Mouse (Mus musculus) kidney, postnatal 0 days (tissue): ENCODE data around the gene Podn. TPM values are rescaled to one million over a fixed set of nuclear protein-coding genes. Genes with fewer than 3 reads are reported as not detected.

Experiments
- ATAC-seq: fragments of 200-750 bp; cut with Nextera tagmentation; replicated peaks from 2 replicates; pipeline ENCODE4 v1.8.0; 2017; ENCODE audit warnings: low read depth, moderate number of reproducible peaks, moderate TSS enrichment, moderate library complexity; ENCODE audit not compliant: low FRiP score
- DNase-seq: peaks from one replicate; pipeline ENCODE4 v3.0.0-alpha.2; 2016; ENCODE audit warnings: low spot score
- H3K27ac ChIP-seq: fragments of 300-500 bp; sonication (generic); 2 replicates; pipeline ENCODE4 v1.5.1; 2014; ENCODE audit warnings: mild to moderate bottlenecking
- H3K27me3 ChIP-seq: fragments of 300-500 bp; sonication (generic); 2 replicates; pipeline ENCODE4 v1.6.1; 2014; ENCODE audit warnings: low read length, mixed read lengths; ENCODE audit not compliant: insufficient read depth
- H3K36me3 ChIP-seq: fragments of 300-500 bp; sonication (generic); 2 replicates; pipeline ENCODE4 v1.6.1; 2014; ENCODE audit warnings: low read length, mixed read lengths; ENCODE audit not compliant: insufficient read depth
- H3K4me1 ChIP-seq: fragments of 300-500 bp; sonication (generic); replicated peaks from 2 replicates; pipeline ENCODE4 v1.6.1; 2014; ENCODE audit warnings: antibody characterized with exemption, low read length, mixed read lengths; ENCODE audit not compliant: insufficient read depth
- H3K4me2 ChIP-seq: fragments of 300-500 bp; sonication (generic); 2 replicates; pipeline ENCODE4 v1.6.1; 2014; ENCODE audit warnings: mild to moderate bottlenecking, low read length, moderate library complexity, mixed read lengths
- H3K4me3 ChIP-seq: fragments of 300-500 bp; sonication (generic); replicated peaks from 2 replicates; pipeline ENCODE4 v1.5.1; 2014; ENCODE audit warnings: low read depth, low read length
- H3K9ac ChIP-seq: fragments of 300-500 bp; sonication (generic); 2 replicates; pipeline ENCODE4 v1.6.1; 2014; ENCODE audit warnings: low read depth, low read length
- H3K9me3 ChIP-seq: fragments of 300-500 bp; sonication (generic); replicated peaks from 2 replicates; pipeline ENCODE4 v1.6.1; 2016; ENCODE audit warnings: low read length, inconsistent platforms, mixed read lengths
- CTCF ChIP-seq: IDR thresholded peaks from 2 replicates; pipeline ENCODE4 v1.5.1; 2016; ENCODE audit warnings: antibody characterized with exemption, low read depth, mild to moderate bottlenecking, moderate library complexity
- WGBS: fragments of 180-500 bp; shearing (Covaris S2); extraction: QIAGEN DNeasy Blood & Tissue Kit; methylation state at CpG from one replicate; pipeline ENCODE4 v1.1.7; 2014; 5-methylcytosine and 5-hydroxymethylcytosine counted together
- polyA plus RNA-seq: library from polyadenylated mRNA; unstranded; fragments of >200 nt; fragmentation: Nextera tagmentation; extraction: Ambion mirVana; gene quantifications from 2 replicates; pipeline ENCODE4 v1.2.1, GENCODE M21; 2015

Gene Podn
- polyA plus RNA-seq, 1 experiment from 2014 or later, result 1.2 TPM

DNA sequence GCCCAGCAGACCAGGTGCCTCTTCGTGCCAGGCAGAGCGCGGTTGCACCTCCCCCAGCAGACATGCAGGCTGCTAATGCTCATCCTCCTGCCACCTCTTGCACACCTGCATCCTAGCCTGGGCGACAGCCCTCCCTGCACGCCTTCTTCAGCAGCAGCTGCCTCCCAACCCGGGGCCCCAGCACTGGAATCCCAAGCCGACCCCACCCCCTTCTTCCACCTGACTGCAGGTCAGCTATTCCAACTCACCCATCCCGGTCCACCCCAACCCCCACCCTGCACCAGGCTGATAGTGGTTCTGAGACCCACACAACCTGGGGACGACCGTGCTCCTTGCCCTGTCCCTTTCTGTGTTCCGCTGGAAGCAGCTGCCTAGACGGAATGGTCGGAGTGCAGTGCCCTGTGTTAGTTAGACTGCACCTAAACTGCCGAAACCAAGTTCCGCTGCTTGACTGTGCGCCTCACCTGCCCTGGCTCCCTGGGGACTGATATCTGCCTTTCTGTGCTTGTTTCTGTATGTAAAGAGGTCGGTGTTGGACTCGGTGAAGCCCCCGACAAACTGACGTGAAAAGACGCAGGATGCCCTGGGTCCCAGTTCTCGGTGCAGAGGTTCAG is 65.2 kb downstream of the Podn start:
- Histone ChIP-seq H3K4me1 (peaks cover 14% of the 10 kb centered on the region; the same call in 1 of the 2 replicates), H3K27ac (no peak overlapping the region), H3K9ac (no peak overlapping the region), H3K36me3 (no peaks in the 10 kb centered on the region), H3K4me3 (peak overlapping the region; percentile 57), H3K9me3 (no peaks in the 10 kb centered on the region), H3K4me2 (peak overlapping the region; percentile 100), H3K27me3 (peaks cover 18% of the 10 kb centered on the region)
- ATAC-seq, result peak; percentile 31; the same call in 1 of the 2 replicates
- TF ChIP-seq CTCF, result no peak
- DNase-seq, result peak; percentile 3
- 3% methylated on average over 22 of the region's 22 CpGs for WGBS

DNA sequence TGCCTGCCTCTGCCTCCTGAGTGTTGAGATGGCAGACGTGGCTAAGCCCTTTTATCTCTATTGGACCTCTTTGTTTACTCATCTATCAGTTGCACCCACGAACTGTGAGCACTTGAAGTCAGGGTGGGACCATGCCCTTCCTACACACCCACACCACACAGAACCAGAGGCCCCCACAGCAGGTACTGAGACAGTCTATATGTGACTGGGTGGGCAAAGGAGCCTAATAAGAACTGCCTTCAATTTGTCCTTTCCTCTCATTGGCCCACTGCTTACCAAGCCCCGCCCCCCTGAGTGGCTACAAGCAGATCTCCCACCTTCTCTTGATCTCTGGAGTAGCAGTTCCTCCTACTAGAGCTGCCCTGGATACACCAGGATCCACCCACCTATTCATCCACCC is 70.1 kb downstream of the Podn start:
- Histone ChIP-seq H3K9me3 (no peaks in the 10 kb centered on the region), H3K9ac (no peak overlapping the region), H3K4me1 (peaks cover 10% of the 10 kb centered on the region; the same call in 1 of the 2 replicates), H3K4me2 (no peak overlapping the region), H3K4me3 (no peak overlapping the region), H3K36me3 (no peaks in the 10 kb centered on the region), H3K27me3 (peaks cover 9% of the 10 kb centered on the region), H3K27ac (0 out of 2 replicates have a peak overlapping the region, but pooled peaks have one; percentile 9)
- DNase-seq (no peak), ATAC-seq (no peak)
- WGBS, result 62% methylated on average over 3 of the region's 3 CpGs
- TF ChIP-seq CTCF, result no peak

DNA sequence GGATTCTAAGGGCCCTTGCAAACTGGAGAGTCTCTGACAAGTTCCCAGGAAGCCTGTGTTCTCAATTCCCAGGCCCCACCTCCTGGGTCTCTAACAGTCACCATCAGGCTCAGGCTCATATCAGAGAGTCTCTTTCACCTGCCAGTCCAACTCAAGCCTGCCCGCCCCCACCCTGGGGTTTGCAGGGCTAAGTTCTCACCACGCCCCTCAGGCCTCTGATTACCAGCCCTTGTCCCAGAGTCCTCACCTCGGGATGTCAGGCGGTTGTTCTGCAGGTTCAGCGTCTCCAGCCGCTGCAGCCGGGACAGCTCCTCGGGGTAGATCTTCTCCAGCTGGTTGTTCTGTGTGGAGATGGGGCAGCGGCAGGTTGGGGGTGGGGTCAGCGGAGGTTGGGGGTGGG is 71.0 kb downstream of the Podn start:
- Histone ChIP-seq H3K36me3 (no peaks in the 10 kb centered on the region), H3K4me3 (no peak overlapping the region), H3K9me3 (no peaks in the 10 kb centered on the region), H3K9ac (no peak overlapping the region), H3K4me1 (peaks cover 3% of the 10 kb centered on the region; the same call in 1 of the 2 replicates), H3K4me2 (0 out of 2 replicates have a peak overlapping the region, but pooled peaks have one; percentile 13), H3K27me3 (peaks cover 1% of the 10 kb centered on the region; the same call in 1 of the 2 replicates), H3K27ac (peak overlapping the region; percentile 9; the same call in 1 of the 2 replicates)
- DNase-seq (peak; percentile 42), ATAC-seq (peak; percentile 79)
- no peak for TF ChIP-seq CTCF
- 12% methylated on average over 10 of the region's 10 CpGs for WGBS

DNA sequence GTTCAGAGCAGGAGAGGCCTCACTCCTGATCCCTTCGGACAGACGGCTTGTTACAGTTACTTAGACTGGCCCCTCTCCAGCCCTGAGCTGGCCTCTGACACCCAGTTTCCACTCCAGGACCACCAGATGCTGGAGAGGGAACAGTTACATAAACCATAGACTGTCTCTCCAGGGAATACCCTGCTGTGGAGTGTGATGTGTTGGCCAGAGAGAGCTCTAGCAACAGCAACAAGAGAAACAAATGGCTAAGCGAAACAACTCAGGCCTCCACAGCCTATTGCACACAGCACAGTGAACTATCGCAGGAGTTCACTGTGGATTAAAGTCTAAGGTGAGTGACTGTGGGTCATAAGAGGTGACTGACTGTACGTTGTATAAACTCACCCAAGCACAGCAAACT is 71.6 kb downstream of the Podn start:
- Histone ChIP-seq H3K9me3 (no peaks in the 10 kb centered on the region), H3K4me3 (no peak overlapping the region), H3K4me2 (no peak overlapping the region), H3K9ac (no peak overlapping the region), H3K27ac (peak overlapping the region; percentile 65; the same call in 1 of the 2 replicates), H3K4me1 (0 out of 2 replicates have a peak, but pooled peaks cover 2% of the 10 kb centered on the region), H3K36me3 (no peaks in the 10 kb centered on the region), H3K27me3 (no peaks in the 10 kb centered on the region)
- WGBS, result 28% methylated on average over 5 of the region's 5 CpGs
- ATAC-seq, result peak; percentile 88
- TF ChIP-seq CTCF, result no peak
- DNase-seq, result peak; percentile 57

DNA sequence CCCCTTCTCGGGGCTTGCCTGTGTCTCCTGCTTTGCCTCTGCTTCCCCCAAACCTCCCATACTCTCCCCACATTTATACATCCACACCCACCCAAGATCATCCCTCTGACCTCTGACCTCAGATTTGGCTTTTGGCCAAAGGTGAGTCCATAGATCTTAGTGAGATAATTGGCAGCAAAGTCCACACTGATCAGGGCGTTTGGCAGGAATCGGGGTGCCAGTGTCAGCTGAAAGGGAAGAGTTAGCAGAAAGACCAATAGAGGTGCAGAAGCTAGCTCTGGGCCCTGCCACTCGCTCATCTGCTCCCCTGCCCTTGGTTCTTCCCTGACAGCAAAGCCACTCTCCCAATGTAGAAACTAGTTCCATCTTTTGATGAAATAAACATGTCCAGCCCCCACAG is 73.1 kb downstream of the Podn start:
- DNase-seq, result no peak
- H3K4me3 ChIP-seq, result no peak overlapping the region
- WGBS, result 83% methylated on average over 4 of the region's 4 CpGs

DNA sequence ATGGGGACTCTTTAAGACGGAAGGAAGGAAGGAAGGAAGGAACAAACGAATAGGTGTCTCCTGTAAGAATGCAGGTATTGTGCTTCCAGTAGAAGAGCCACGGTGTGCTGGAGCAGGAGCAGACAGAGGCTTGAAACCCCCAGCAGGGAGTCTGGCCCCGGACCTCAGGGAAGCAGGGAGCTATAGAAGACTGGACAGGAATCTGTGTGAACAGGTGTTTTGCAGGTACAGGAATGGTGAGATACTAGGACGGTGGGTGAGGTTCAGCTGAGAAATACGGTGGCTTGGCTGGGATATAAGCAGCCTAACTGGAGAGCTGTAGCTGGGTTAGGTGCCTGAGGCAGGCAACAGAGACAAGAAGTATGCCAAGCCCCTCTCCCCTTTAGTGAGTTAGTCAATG is 76.1 kb downstream of the Podn start:
- no peak for ATAC-seq

More for the DNA sequence above, 73.1 kb downstream of the Podn start:
- Histone ChIP-seq H3K4me2 (no peak overlapping the region), H3K9ac (no peak overlapping the region), H3K4me1 (0 out of 2 replicates have a peak, but pooled peaks cover 2% of the 10 kb centered on the region), H3K27ac (no peak overlapping the region), H3K36me3 (no peaks in the 10 kb centered on the region), H3K9me3 (no peaks in the 10 kb centered on the region), H3K27me3 (no peaks in the 10 kb centered on the region)
- TF ChIP-seq CTCF, result no peak
- no peak for ATAC-seq

More for the DNA sequence above, 76.1 kb downstream of the Podn start:
- H3K27ac ChIP-seq, result no peak overlapping the region
- no peak overlapping the region for H3K4me2 ChIP-seq
- H3K4me1 ChIP-seq, result 0 out of 2 replicates have a peak, but pooled peaks cover 2% of the 10 kb centered on the region
- no peak overlapping the region for H3K4me3 ChIP-seq
- no peaks in the 10 kb centered on the region for H3K27me3 ChIP-seq
- no peak for TF ChIP-seq CTCF
- no peaks in the 10 kb centered on the region for H3K36me3 ChIP-seq
- no peaks in the 10 kb centered on the region for H3K9me3 ChIP-seq
- 89% methylated on average over 6 of the region's 6 CpGs for WGBS
- no peak for DNase-seq
- H3K9ac ChIP-seq, result no peak overlapping the region
